Mouse (Mus musculus) kidney, postnatal 10 days (tissue): ENCODE measurements around the gene Klhl2.

ENCODE experiments used
- DNase-seq: peaks from one replicate; pipeline ENCODE4 v3.0.0; 2021; ENCODE audit warnings: mixed read lengths

Klhl2 gene

GRCm38 (mm10) chr8:64849897-64850541 is at the start of gene Klhl2:
Gene Klhl2, minus strand, starts transcription at chr8:64850017.
- peak; percentile 89 for DNase-seq

DNA sequence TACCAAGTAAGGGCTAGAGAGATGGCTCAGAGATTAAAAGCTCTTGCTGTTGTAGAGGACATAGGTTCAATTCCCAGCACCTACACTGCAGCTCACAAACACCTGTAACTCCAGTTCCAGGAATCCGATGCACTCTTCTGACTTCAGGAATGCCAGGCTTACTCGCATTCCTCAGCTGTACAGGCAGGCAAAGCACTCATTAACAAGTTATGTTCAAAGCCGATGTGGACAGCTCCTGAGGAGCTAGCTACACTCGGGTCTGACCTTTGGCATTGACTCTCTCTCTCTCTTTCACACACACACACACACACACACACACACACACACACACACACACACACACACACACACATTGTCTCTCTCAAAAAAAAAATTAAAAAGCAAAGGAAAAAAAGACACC is 48.9 kb upstream of the Klhl2 start:
- DNase-seq = no peak

DNA sequence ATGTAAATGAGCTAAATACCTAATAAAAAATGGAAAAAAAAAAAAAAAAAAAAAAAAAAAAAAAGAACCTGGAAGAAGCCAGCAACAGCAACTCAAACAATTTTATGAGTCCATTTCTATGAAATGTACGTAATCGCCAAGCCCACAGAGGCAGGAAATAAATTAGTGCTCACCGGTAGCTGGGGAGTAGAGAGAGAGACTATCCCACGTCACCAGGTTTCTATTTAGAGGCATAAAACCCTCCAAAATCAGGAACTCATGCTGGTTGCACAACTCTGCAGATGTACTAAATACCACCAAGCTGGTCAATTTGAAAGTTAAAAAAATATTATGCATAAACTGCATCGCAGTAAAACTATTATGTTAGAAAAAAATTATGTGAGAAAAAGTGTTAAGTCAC is 46.9 kb upstream of the Klhl2 start:
- DNase-seq = no peak

DNA sequence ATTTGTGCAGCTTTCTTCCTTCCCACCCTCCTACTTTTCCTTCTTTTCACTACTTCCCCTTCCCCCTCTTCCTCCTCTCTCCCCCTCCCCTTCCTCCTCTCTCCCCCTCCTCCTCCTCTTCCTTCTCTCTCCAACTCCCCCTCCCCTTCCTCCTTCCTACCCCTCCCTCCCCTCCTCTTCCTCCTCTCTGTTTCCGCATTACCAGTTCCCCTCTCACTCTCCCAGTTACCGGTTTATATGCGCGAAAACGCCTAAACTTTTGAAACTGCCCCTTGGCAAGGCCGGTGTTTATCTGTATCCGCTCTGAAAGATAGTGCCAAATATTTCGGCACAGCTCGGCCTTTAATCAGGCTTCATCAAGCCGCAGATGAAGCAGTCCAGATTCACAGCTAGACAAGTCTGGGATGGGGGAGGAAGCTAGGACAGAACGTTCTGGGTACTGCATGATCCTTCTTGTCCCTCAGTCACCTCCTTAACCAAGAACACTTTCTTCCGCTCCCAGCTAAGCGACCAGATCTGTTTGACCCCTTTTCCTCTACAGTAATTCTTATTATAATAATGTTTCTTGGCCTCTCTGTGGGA is 30.9 kb upstream of the Klhl2 start:
- peak; percentile 15 for DNase-seq

DNA sequence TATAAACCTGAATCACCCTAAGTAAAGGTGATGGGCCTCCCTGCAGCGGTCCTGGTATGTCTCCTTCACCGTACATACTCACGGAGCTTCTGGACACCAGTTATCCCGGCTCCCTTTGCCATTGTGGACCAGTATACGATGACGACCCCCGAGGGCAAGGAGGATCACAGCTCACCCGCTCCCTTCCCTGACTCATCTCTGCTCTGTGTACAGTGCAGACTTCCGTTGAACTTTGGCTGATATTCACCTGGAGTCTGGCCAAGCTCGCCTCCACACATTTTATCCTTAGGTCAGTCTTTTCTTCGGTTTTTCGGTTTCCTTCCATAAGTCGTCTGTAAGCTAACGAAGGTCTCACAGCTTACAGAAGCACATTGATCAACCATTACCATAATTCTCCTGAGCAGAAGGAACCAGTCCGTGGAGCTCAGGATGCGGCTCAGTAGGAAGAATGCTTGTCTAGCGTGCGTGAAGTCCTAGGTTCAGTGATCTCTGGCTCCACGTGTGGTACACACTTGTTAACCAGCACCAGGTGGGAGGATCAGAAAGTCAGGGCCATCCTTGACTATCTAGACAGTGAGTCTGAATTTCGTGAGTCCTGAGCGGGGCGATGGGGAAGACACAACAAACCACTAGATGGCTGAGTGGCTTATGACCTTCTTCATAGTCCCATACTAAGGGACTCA is 28.0 kb upstream of the Klhl2 start:
- DNase-seq = peak; percentile 52

DNA sequence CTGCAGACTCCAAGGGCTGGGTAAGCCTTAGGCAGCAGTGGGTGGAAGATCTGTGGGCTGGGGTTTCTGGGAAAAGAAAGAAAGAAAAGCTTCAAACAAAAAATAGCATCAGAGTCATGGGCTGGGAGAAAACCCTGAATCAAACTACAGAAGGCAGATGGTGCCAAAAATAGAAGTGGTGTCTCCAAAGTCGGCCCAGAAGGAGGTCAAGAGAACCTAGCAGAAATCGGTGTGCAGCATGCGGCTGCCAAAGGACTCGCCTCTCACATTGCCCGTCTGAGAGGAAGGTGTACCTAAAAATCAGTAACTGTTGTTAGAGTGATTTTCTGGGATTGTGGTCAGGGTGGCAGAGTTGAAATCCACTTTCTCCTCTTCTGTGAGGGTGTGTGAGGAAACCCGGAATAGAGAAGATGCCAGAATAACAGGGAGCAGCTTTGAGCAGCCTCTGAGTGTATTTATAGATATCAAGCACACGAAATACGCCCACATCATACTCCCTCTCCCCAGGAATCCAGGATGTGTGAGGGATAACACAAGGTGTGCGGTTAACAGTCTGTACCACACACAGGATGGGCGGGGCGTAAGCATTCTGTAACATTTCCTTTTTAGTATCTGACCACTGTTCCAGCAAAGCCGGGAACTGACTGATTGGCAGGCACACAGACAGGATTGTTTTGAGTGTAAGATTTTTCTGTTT is 21.8 kb upstream of the Klhl2 start:
- DNase-seq = no peak

DNA sequence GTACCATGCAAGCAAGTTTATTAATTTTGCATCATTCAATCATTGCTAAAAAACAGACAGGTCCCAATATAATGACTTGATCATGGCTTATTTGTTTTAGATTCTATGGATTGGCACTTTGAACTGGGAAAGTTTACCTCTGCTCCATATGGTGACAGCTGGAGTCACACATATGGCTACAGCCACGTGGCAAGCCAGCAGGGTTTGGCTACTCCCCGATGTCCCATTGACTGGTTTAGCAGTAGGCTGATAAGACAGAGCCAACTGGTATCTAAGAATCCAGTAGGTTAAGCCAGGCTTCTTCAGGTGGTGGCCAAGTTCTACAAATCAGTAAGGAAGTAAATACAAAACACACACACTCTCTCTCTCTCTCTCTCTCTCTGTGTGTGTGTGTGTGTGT is 20.4 kb upstream of the Klhl2 start:
- DNase-seq = no peak

DNA sequence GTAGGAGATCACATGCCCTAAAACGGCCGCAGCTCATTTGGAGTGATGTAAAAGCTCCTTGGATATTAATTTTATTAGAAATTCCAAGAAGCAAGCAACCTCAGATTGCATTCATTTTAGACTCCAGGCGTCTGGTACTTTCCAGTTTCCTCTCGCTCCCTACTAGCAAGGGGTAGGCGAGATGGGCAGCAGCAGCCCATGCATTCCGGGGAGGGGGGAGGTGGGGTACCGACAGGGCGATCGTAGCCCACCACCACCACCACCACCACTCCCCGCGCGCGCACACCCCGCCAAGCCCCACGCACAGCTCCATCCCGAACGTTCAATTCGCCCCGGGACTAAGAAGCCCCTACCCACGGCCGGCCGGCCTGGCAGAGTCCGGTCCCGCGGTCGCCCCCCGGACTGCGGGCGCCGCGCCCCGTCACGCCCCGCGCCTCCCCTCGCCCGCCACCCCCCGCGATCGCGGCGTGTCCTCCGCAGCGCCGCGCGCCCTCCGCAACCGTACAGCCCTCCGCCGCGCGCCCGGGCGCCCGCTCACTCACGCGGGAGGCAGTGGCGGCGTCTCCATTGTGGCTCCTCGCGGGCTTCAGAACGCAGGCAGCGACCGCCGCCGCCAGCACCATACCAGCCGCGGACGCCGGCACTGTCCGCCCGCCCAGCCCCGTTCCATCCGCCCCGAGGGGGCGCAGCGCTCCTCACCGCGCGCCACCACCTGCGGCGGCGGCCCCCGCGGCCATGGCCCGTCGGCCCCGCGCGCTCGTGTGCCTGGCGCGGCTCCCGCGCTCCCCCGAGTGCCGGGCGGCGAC is 523 bp downstream of the Klhl2 start:
- DNase-seq = no peak

GRCm38 (mm10) chr8:64848245-64848785 is 1.5 kb downstream of the Klhl2 start:
- DNase-seq = no peak

- no peak for DNase-seq
Measured at GRCm38 (mm10) chr8:64847650-64848049, 2.2 kb downstream of the Klhl2 start.

GRCm38 (mm10) chr8:64847241-64847640 is 2.6 kb downstream of the Klhl2 start:
- DNase-seq = no peak

DNA sequence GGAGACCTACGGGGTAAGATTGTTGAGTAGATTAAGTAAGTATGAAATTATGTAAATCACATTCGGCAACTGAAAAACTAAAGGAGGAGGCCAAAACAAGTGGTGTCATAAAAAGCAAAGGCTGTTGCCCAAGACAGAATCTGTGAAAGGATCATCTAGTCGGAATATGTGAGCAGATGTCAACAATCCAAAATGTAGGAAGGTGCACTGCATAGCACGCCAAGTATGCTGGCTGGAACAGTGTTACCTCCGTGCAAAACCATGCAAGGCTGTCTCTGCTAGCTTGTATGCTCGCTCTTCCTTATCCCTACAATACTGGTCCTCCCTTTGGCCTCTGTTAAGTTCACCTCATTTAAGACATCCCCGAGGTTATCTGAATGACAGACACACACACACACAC is 4.5 kb downstream of the Klhl2 start:
- no peak for DNase-seq

- no peak for DNase-seq
Measured at GRCm38 (mm10) chr8:64844043-64844481, 5.8 kb downstream of the Klhl2 start.

GRCm38 (mm10) chr8:64843168-64843567 is 6.6 kb downstream of the Klhl2 start:
- no peak for DNase-seq

DNA sequence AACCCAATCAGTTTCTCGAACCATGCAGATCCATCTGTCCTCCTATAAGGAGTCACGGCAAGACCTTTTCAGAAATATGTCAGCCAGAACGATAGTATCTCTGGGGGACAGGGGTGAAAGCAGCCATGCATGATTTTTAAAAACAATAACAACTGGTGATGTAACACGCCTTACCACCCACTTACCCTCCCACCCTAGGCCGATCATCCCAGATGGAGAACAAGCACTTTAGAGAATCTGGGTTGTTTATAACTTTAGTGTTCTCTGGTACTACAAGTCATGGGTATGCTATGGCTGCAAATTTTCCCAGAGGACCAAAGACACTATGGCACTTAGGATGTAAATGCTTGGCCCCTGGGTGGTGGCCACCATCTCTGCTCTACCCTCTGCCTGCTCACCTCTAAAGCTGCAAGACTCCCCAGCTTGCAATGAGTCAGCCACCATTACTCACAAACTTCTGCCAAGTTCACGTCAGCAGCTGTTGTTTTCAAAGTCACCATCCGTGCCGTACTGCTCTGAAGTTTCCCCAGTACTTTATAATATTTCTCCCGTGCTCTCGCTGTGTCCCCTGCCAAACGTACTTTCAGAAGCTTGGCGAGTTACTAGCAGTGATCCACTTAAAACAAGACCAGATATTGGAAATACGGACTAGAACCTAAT is 7.9 kb downstream of the Klhl2 start:
- peak; percentile 41 for DNase-seq

DNA sequence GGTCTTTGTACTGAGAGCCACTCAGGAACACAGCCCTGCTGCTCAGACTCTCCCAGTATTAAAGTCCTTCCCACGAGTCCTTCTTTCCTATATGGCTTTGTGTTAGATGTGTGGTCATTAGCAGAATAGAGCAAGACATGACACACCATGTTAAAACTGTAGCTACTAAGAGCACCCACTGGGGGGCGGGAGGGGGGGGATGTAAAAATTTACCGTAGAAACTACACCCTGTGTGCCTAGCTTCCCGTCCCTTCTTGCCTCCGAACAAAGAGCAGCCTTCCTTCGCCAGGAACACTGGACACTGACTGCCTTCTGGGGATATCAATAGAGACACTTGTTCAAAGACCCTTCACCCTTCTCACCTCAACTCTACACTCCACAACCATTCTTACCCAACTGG is 10.2 kb downstream of the Klhl2 start:
- DNase-seq = no peak

GRCm38 (mm10) chr8:64835475-64836122 is 14.2 kb downstream of the Klhl2 start:
- DNase-seq = no peak

GRCm38 (mm10) chr8:64834071-64834877 is 15.5 kb downstream of the Klhl2 start:
- DNase-seq = no peak

DNA sequence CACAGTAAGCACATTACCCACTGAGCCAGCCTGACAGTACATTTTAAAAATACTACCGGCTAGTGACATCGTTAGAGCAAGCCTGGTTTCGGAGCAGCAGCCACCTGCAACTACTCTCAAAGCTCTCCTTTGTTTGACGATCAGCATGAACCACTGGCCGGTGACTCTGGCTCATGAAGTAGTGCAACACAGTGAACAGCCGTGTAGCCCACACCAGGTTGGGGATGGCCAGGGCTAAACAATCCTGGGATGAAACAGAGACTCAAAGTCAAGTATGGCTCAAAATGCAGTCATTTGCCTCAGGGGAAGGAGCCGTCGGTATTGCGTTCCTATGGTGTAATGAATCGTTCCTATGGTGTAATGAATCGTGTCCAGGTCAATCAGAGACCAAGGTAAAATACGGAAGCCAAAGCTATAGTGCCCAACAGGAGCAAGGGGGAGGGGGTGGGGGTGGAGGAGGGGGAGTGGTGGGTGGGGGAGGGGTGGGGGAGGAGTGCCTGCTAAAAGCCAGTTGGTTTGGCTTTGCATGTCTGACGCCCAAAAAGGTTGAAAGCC is 17.2 kb downstream of the Klhl2 start:
- no peak for DNase-seq

DNA sequence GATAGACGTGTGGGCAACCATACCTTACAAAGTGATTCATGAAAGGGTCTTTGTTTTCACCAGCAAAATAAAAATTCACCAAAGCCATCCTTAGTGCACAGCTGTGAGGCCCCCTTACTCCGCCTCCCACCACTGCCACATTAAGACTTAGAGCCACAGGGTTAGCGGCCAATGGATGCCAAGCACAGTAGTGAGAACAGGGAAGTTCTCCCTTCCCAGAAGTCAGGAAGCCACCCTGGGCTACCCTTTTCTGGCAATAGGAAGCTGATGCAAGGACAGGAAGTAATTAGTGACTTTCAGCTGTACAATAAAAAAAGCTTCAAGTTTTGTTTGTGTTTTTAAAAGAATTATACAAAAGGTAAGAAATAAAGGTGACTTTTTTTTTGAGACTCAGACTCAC is 18.2 kb downstream of the Klhl2 start:
- no peak for DNase-seq
